Mouse (Mus musculus) ES-E14 (cell line): ENCODE data around the gene Gm7030. TPM values are rescaled to one million over a fixed set of nuclear protein-coding genes. Genes with fewer than 3 reads are reported as not detected.
"Not testable (repeated sequence)": the region's sequence is repeated elsewhere in the genome, so short reads cannot be mapped to it uniquely, and the experiment has no call there.

Source experiments
- DNase-seq: peaks from one replicate; pipeline ENCODE4 v3.0.0-alpha.2; 2013; ENCODE audit warnings: low read depth, low spot score
- H3K27ac ChIP-seq: 2 replicates; pipeline ENCODE4 v1.5.1; 2012; ENCODE audit warnings: low read depth, mild to moderate bottlenecking, low read length, moderate library complexity, mixed read lengths; ENCODE audit not compliant: poor library complexity, insufficient read depth, severe bottlenecking
- H3K36me3 ChIP-seq: 2 replicates; pipeline ENCODE4 v1.6.1; 2012; ENCODE audit warnings: mild to moderate bottlenecking, low read length, moderate library complexity, mixed read lengths; ENCODE audit not compliant: control insufficient read depth, poor library complexity, insufficient read depth, severe bottlenecking
- H3K4me1 ChIP-seq, 2 experiments: fragments of 150-350 bp in 1 of 2; sonication (generic) in 1 of 2; 2 replicates each; pipeline ENCODE4 v1.6.1; 2012; ENCODE audit warnings: low read length in 2 of 2, mild to moderate bottlenecking in 1 of 2, mixed read lengths in 1 of 2; ENCODE audit not compliant: control insufficient read depth in 2 of 2, insufficient read depth in 2 of 2, poor library complexity in 1 of 2
- H3K4me3 ChIP-seq, 2 experiments: fragments of 150-350 bp in 1 of 2; sonication (generic) in 1 of 2; 2 replicates each; pipeline ENCODE4 v1.5.1; 2012; ENCODE audit warnings: low read length in 2 of 2, low read depth in 1 of 2, mild to moderate bottlenecking in 1 of 2, mixed read lengths in 1 of 2; ENCODE audit not compliant: insufficient read depth in 1 of 2, poor library complexity in 1 of 2, severe bottlenecking in 1 of 2
- H3K9ac ChIP-seq: 2 replicates; pipeline ENCODE4 v1.6.1; 2012; ENCODE audit warnings: low read depth, mild to moderate bottlenecking, low read length, mixed read lengths; ENCODE audit not compliant: poor library complexity, insufficient read depth, severe bottlenecking
- H3K9me3 ChIP-seq: fragments of 150-350 bp; sonication (generic); 2 replicates; pipeline ENCODE4 v1.6.1; 2012; ENCODE audit warnings: low read depth, mild to moderate bottlenecking, low read length; ENCODE audit not compliant: control insufficient read depth, insufficient read depth
- CHD2 ChIP-seq: IDR thresholded peaks from 2 replicates; pipeline ENCODE4 v1.6.1; 2014; ENCODE audit warnings: mild to moderate bottlenecking, low read depth, low read length, inconsistent platforms
- HCFC1 ChIP-seq: IDR thresholded peaks from 2 replicates; pipeline ENCODE4 v1.6.1; 2012; ENCODE audit warnings: low read length, inconsistent platforms, borderline replicate concordance; ENCODE audit not compliant: insufficient read depth
- MAFK ChIP-seq: IDR thresholded peaks from 2 replicates; pipeline ENCODE4 v1.6.1; 2014; ENCODE audit warnings: mild to moderate bottlenecking, low read depth, low read length, inconsistent platforms; ENCODE audit not compliant: insufficient read depth
- ZC3H11A ChIP-seq: IDR thresholded peaks from 2 replicates; pipeline ENCODE4 v1.6.1; 2012; ENCODE audit warnings: low read depth, mild to moderate bottlenecking, inconsistent platforms, low read length, borderline replicate concordance
- ZNF384 ChIP-seq: IDR thresholded peaks from 2 replicates; pipeline ENCODE4 v1.6.1; 2012; ENCODE audit warnings: low read depth, low read length, inconsistent platforms
- in situ Hi-C, 2 experiments: fragments of 600-800 bp; cut with MboI; formaldehyde crosslinking; loops; one replicate each; pipeline ENCODE4 v1.15.1; 2025; ENCODE audit warnings: low sequenced_read_pairs in 2 of 2, inconsistent platforms in 1 of 2; ENCODE audit not compliant: unreplicated experiment in 2 of 2
- total RNA-seq: library from RNA; depleted of rRNA; stranded (reverse); fragments of 300-350 nt; gene quantifications from 2 replicates; pipeline ENCODE4 v1.2.3, GENCODE M21; 2012

Gm7030 gene
- total RNA-seq, 1 experiment: not detected

GRCm38 (mm10) chr17:36154271-36155149 is 25.3 kb upstream of the Gm7030 start:
- DNase-seq: no peak

DNA sequence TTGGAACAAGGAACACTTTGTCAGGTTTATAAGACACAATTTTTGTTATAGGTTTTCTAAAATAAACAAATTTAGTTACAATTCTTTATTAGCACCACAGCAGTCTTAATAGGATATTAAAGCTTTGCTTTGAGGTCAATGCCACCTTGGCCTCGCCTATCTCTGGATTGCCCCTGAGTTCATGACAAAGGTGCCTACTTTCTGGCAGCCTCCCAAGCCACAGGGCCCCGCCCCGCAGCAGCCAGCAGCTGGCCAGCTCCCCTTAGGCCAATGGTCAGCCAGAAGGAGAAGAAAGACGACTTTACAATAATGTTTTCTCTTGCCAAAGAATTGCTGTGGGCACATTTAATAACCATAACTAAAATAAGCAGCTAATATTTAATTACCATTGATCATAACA is 22.0 kb upstream of the Gm7030 start:
- H3K4me3 ChIP-seq, H3K27ac ChIP-seq, H3K9ac ChIP-seq, in situ Hi-C loops, H3K4me1 ChIP-seq, DNase-seq, H3K9me3 ChIP-seq, H3K36me3 ChIP-seq: not testable (repeated sequence)

More at GRCm38 (mm10) chr17:36154271-36155149, 25.3 kb upstream of the Gm7030 start:
- no peaks in the 10 kb centered on the region for H3K9me3 ChIP-seq
- H3K27ac ChIP-seq: no peak overlapping the region
- no peaks in the 10 kb centered on the region for H3K36me3 ChIP-seq
- TF ChIP-seq MAFK (no peak), CHD2 (no peak), ZC3H11A (no peak), HCFC1 (no peak), ZNF384 (no peak)
- in situ Hi-C loops: no loop called here
- no peak overlapping the region for H3K9ac ChIP-seq
- H3K4me1 ChIP-seq: no peaks in the 10 kb centered on the region
- H3K4me3 ChIP-seq: no peak overlapping the region

GRCm38 (mm10) chr17:36148468-36148867 is 19.2 kb upstream of the Gm7030 start:
- DNase-seq, H3K4me1 ChIP-seq, H3K27ac ChIP-seq, H3K9me3 ChIP-seq, in situ Hi-C loops, H3K4me3 ChIP-seq, H3K36me3 ChIP-seq, H3K9ac ChIP-seq: not testable (repeated sequence)

DNA sequence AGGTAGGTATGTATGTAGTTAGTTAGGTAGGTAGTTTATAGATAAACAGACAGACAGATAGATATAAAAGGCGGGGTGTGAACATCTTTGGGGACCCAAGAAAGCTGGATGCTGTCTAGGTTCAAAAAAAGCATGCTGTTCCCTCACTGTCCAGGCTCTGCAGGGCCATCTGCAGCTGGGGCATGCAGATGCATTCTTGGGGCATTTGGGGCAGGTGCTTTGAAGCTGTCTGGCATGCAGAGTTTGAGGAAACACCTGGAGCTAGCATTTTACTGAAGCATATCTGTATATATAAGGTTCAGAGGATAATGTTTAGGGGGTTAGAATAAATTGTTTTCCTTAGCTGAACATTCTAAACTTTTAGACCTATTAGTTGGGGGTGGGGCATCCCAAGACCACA is 17.7 kb upstream of the Gm7030 start:
- H3K27ac ChIP-seq, in situ Hi-C loops, H3K9me3 ChIP-seq, H3K4me3 ChIP-seq, H3K36me3 ChIP-seq, H3K9ac ChIP-seq, DNase-seq, H3K4me1 ChIP-seq: not testable (repeated sequence)

DNA sequence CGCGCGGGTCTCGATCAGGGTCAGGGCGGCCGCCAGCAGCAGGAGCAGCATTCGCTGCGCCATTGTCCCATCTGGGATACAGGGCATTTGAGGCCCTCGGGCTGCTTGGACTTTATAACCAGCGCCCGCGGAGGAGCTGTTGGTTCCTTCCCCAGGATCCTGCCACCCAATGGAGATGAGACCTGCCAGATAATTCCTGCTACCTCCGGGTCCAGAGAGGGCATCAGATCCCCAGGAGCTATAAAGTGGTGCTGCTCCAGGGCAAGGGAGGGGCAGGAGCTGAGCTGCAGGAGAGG is 16.6 kb upstream of the Gm7030 start:
- H3K4me1 ChIP-seq, H3K36me3 ChIP-seq, H3K27ac ChIP-seq, DNase-seq, H3K9ac ChIP-seq, in situ Hi-C loops, H3K9me3 ChIP-seq: not testable (repeated sequence)
- H3K4me3 ChIP-seq: peak overlapping the region; percentile 53 to 57
